Mouse (Mus musculus) heart, postnatal 0 days (tissue): ENCODE measurements around the gene Tpk1.

ENCODE experiments used
- CTCF ChIP-seq: IDR thresholded peaks from 2 replicates; pipeline ENCODE4 v1.5.1; 2016; ENCODE audit warnings: antibody characterized with exemption, control low read depth, low read depth
- EP300 ChIP-seq: IDR thresholded peaks from 2 replicates; pipeline ENCODE4 v1.6.1; 2016; ENCODE audit warnings: antibody characterized with exemption, low read depth

DNA sequence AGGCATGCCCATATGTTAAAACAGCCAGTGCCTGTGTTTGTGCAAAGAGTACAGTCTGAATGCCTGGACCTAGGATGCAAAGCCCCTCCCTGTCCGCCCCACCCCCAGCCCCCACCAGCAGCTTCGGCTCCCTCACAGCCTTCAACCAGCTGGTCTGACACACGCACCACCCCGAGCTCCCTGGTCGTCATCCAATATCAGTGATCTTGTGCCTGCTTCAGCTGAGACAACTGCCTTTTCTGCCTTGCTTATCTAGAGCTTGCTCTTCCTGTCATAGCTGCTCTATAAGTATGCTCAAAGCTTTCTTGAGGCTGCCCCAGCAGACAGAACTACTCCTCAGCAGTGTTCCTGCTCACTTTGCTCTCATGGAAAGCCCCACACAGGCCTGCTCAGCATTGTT lies 370.2 kb downstream of the Tpk1 start:
- no peak for TF ChIP-seq CTCF
- no peak for TF ChIP-seq EP300
